Mouse (Mus musculus): ENCODE measurements around the gene Nprl3. TPM values are rescaled to one million over a fixed set of nuclear protein-coding genes. Genes with fewer than 3 reads are reported as not detected.

Nprl3 gene
- polyA plus RNA-seq, 1 experiment, result 70.4 TPM

DNA sequence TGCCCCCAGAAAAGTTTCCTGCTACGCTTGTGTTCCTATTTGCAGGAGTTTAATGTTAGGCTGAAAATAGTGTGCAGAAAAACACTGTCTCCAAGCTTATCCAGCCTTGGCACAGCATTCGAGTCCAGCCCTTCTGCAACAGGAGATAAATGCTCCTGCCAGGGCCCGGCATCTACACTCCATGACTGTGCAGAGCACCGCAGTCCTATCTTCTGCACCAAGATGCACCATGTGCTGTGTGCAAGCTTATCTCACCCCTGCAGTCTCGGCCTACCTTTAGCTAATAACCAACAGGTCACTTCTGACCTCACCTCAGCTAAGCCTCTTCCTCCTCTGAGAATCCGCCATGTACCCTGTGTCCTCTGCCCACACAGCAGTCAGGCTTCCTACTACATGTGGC, 21.9 kb downstream of the Nprl3 start:
- DNase-seq (ENCODE audit: low spot score), result no peak

DNA sequence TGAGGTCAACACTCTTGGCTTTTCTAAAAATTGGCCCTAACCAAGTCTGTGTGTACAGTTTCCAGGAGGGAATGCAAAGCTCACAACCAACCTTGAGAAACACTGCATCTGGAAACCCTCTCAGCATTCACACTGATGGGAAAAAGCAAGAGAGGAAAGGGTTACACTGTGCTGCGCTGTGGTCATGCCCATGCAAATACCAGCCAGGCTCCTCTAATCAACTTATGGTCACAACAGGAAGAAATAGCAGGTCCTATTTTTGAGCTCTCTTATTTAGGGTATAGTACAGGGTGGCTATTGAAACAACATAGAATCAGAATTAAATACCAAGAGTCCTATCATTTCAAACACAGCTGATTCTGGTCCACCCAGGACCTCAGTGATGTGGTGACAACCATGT, 22.9 kb downstream of the Nprl3 start:
- no peak for DNase-seq (ENCODE audit: low spot score)

DNA sequence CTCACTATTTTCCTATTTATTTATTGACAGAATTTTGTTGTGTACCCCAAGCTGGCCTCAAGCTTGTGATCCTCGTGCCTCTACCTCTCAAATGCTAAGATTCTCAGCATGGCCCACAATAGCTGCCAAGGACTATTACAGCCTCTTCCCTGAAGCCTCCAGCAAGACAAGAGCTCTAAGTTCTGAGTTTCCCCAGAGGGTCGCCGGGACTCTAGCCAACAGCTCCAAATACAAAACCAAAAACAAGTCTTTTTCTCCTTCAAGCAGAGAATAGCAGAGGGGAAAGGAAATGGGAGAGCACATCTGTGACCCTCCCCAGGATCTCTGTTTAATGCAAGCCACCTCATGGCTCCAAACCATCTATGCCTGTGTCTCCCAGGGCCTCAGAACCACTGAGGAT, 23.4 kb downstream of the Nprl3 start:
- no peak for DNase-seq (ENCODE audit: low spot score)

DNA sequence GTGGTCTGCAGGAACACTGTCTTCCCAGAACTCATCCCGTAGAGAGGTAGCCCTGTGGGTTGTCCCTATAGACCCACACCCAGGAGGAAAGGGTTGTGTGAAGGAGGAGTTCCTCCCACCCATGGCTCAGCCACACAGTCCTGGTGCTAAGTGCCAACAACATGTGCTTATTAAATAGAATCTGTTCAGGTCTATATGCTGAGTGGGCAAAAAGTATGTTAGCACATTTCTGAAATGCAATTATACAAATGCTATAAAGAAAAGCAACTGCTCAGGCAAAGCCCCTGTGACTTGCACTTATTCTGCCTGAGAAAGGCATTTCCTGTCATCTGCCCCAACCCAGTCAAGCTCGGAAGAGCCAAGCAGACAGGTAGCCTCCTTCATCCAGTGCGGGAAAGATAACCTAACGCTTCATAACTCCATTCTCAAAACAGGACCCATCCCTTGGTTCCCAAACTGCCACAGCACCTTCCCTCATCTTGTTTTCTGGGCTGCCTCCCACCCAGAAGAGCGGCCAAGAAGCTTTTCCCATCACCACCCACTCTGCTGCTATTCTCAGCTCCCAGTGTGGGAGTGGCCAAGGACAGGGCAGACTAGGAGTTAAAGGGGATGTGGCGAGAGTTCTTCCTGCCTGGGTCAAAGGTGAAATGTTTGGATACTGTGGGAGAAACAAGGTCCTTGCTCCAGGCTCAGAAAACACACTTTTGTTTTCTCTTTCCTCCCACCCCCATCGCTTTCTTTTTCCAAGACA, 24.1 kb downstream of the Nprl3 start:
- no peak for DNase-seq (ENCODE audit: low spot score)

DNA sequence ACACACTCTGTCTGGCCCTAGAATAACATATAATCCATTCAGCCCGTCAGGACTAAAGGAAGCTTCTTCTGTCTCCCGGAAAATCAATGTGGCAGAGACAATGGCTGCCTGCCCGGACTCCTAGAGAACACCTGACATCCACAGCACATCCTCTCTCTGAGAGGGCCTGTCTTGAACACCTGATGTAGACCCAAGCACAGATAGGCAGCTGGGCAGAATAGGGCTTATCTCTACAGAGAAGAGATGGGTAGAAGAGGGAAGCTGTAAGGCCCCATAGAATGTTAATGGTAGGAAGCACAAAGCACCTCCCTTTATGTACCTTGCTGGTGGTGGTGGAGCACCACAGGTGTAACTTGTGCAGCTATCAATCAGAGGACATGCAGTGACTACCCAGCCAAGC, 25.3 kb downstream of the Nprl3 start:
- DNase-seq (ENCODE audit: low spot score), result no peak

DNA sequence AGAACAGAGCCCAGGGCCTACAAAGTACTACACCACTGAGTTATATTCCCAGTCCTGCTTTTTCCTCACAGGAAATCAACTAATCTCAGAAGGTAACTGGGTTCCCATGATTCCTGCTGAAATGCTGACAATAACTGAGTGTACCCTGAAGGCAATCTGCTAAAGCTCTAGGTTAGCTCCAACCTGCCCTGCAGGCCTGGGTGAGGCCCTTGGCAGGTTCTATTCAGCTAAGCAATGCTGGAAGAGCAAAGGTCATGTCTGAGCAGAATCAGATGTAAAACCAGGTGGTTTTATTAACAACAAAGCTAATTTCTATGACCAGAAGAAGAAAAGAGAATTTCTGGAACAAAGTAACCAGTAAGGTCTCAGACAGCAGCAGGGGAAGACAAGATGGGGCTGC, 26.1 kb downstream of the Nprl3 start:
- no peak for DNase-seq (ENCODE audit: low spot score)

DNA sequence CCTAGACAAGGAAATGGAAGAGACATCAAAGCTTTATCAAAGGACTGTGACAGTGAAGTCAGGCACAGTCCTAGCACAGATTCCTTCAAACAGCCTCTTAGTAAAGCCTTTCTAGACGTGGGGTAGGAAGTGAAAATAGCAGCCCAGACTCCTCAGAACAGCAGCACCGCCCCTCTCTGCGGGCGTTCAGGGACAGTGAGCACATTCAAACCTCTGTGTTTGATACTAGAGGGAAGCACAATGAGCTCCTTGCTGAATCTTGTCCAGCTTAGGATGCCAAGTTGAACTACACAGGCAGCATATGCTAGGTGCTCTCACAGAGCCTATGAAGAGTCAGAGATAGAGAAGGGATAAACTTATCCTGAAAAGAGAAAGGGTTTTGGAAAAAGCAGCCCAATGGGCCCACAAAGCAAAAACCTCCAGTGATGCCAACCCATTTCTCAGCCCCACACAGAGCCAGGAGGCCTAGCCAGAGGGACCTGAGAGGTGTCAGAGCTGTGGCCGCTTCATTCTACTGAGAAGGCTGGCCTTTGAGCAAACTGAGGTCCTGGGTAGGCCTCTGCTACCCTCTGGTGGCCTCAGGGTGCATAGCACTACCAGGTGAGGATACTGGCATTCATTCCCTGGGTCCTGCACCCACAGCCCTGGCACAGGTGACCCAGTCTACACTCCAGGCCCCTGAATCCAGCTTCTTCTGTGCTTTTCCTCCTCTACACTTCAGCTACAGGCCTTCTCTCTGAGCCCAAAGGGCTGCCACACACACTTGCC, 29.2 kb downstream of the Nprl3 start:
- peak; percentile 62 for DNase-seq (ENCODE audit: low spot score)

DNA sequence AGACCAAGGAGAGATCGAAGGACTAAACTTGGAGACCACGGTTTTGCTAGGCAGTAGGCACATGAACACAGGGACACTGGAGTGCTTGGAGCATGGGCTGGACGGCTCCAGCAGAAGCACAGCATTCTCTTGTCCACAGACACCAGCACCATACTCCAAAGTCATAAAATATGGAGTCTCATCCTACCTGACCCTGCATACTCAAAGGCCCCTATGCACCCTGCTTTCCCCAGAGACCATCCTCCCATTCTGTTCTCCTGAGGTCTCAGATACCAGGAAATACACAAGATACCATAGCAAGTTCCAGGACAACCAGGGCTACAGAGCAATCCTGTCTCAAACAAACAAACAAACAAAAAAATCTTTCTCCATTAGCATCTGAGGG, 30.1 kb downstream of the Nprl3 start:
- DNase-seq (ENCODE audit: low spot score), result no peak

DNA sequence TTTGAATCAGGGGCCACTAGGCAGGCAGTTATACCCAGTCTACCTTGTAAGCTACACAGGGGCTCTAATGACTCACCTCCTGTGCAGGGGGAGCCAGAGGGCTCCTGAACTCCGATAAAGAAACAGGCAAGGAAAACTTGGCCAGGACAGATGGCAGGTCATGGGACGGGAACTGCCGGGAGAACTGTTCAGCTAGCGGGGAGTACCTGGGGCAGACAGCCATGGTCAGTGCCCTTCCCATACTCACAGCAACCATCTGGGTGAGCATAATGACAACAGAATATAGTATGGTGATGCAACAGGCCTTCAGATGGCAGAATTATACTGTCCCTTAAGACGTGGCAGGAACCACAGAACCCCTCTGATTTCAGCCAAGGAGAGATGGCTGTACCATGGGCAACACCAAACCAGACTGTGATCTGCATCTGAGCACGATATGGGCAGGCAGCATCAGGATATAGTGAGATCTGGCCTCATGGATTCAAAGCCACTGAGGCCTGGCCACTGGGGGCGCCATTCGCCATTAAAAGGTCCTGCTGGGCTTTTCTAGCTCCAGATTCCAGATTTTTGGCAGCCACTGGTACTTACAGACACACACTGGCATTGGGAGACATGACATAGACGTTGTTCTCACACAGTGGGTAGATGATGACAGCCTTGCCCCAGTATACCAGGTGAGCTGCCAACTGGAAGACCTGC, 30.6 kb downstream of the Nprl3 start:
- no peak for DNase-seq (ENCODE audit: low spot score)

DNA sequence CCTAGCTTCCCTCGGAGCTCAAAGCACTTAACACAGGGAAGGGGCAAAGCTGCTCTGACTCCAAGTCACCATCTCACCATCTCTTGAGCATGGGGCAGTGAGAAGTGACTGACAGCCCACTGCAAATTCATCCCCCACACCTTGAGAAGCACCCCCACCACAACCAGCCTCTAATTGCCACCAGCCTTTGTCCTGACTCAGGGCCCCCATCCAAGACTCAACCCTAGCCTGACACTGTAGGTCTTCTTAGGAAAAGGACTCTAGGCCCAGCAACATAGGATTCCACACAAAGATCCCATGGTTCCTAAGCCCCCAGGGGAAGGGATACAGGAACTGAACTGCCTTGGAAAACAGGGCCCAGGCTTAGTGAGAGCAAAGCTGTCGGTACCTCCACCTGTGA, 31.4 kb downstream of the Nprl3 start:
- no peak for DNase-seq (ENCODE audit: low spot score)

DNA sequence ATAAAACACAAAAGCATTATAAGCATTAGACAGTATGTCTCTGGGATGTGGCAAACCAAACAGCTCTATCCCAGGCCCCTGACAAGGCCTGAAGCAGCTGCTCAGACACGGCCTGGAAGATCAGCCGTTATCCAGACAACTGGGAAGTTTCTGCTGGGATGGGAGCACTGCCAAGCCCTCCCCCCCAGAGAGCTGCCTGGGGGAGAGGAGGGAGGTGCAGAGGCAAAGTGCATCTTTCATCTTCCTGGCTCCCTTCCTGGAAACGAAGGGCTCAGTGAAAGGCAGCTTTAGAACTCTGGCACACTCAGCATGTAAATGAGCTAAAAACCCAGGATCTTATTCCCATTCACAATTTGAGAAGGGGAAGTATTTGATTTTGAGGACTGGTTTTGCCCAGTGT, 31.9 kb downstream of the Nprl3 start:
- DNase-seq (ENCODE audit: low spot score), result no peak

DNA sequence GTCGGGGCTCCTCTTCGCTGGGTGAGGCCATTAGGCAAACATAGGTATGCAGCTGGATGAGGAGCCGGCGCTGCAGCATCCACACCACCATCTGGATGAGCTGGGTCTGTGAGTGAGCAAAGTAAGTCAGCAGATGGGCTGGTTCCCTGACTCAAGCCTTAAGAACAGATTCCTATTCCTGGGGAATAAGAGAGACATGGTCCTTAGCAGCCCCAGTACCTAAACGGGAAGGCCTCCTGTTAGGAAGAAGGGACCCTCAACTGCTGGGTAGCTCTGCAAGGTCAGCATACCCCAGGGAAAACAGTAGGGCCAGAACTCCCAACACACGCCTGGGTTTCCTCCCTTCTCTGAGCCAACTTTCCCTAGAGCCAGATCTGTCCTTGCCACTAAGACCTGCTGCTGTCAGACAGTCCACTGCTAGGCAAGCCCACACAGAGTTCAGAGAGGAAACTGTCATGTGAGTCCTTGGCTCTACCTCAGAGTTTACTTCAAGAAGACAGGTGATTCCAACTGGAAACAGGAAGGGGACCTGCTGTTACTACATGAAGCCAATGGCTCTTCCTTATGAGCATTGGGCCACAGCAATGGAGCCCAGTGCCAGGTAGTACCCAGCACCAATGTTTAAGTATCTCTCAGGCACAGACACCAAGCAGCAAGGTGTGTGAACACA, 32.6 kb downstream of the Nprl3 start:
- DNase-seq (ENCODE audit: low spot score), result no peak

DNA sequence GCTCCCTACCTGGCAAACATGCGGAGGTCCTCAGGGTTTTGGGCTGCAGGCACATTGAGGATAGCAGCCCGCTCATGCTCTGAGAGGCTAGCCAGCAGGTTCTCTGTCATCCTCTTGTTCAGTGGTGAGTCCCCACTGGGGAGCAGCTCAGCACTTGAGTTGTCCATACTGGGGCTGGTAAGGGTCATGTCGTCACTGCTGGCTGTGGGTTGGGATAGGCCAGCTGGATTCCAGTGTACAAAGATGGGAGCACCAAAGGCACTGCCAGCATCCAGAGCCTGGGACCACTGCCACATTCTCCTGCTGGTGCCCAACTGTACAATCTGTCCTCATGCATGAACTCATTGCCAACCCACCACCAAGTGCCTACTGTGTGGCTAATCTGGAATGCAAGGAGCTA, 33.6 kb downstream of the Nprl3 start:
- no peak for DNase-seq (ENCODE audit: low spot score)

DNA sequence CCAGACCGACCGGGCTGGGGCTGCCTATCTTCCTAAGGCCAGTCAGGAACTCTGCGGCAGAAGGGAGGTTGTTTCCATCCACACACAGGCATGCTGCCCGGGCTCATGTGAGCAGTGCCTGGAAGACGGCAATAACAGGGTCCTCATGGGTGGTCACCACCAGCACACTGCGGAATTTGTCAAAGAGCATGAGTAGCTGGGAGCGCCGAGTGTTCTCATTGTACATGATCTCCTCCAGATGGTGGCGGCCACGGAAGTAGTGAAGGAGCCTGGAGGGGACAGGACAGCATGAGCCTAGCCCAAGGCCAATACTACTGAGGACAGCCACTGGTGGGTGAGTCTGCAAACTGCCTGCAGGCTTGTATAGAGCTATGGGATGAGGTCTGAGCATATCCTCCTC, 34.7 kb downstream of the Nprl3 start:
- DNase-seq (ENCODE audit: low spot score), result no peak

DNA sequence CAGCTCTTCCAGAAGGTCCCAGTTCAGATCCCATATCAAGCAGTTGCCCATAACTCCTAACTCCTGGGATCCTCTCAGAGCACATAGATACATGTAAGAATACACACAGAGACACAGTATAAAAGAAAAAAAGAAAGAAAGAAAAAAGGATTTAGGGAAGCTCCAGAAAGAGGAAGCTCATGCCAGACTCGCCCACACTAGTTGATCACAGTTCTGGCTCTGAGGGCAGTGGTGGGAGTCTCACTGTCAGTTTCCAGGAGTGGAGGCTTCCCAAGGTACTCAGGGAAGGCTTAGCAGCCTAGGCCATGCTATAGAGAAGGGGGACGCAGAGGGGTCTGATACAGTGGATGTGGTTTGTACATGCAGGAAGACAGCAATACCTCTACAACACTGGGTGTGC, 36.4 kb downstream of the Nprl3 start:
- DNase-seq (ENCODE audit: low spot score), result no peak

DNA sequence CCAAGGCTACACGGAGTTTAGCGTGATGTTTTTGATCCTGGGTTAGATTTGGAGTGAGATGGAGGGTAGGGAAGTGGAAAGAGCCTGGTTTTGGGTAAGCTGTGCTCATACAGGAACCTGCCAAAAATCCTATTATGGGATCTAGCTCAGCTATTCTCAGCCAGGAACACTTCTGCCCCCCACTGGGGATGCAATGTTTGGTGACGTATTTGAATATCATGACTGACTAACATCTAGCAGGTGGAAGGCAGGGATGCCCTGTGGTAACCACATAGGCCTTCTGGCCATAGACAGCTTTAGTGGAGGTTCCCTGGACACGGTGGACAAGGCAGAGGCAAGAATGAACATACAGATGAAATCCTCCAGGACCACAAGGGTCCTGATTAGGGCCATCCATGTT, 37.3 kb downstream of the Nprl3 start:
- no peak for DNase-seq (ENCODE audit: low spot score)

DNA sequence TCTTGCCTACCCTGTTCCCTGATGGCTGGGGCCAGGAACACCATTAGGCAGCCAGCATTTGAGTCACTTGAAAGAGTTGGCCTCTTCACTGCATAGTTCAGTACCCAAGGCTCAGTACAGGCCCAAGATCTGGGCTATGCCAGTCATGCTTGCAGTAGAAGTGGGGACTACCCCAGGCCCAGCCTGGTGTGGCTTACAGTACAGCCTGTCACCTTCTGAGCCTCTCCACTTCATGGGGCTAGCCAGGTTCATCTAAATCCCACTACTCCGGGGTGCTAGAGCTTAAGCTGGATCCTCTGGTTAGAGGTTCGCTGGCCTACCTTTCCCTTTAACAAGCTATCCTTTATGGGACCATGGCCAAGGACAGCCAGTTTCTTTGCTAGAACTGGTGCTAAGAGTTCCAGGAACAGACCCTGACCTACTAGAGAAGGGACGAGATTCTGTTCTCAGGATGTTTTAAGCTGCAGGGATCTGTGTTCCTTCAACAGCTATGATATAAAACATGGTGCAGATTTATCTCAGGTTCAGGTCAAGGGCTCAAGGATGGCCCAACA, 39.1 kb downstream of the Nprl3 start:
- no peak for DNase-seq (ENCODE audit: low spot score)

DNA sequence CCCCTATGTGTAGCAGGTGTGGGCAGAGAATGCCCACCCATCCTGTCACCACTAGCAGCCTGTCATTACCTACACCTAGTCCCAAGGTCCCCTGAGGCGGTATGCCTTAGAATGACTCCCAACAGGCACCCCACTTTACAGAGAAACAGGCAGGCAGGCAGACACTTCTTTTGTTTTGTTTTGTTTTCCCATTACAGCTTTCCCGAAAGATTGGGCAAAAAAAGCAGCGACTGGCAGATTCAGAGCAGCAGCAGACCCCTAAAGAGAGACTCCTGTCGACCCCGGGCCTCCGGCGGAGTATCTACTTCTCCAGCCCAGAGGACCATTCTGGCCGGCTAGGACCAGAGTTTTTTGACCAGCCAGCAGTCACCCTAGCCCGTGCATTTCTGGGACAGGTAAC, 40.0 kb downstream of the Nprl3 start:
- DNase-seq (ENCODE audit: low spot score), result no peak

DNA sequence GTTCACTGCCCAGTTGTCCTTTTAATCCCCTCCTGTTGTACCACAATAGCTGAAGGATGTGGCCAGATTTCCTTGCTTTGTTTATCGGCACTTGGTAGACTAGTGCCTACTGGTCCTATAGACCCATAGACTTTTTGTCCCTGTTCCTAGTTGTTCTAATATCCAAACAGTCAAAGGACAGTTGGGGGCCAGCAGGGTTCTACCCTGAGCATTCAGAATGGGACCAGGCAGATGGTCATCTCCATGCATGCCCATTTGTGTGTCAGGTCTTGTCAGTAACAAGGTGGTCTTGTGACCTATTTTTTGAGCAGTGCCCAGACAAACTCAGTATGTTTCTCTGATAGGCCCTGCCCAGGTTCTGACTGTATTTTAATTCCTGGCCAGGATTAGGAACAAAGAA, 40.5 kb downstream of the Nprl3 start:
- no peak for DNase-seq (ENCODE audit: low spot score)

DNA sequence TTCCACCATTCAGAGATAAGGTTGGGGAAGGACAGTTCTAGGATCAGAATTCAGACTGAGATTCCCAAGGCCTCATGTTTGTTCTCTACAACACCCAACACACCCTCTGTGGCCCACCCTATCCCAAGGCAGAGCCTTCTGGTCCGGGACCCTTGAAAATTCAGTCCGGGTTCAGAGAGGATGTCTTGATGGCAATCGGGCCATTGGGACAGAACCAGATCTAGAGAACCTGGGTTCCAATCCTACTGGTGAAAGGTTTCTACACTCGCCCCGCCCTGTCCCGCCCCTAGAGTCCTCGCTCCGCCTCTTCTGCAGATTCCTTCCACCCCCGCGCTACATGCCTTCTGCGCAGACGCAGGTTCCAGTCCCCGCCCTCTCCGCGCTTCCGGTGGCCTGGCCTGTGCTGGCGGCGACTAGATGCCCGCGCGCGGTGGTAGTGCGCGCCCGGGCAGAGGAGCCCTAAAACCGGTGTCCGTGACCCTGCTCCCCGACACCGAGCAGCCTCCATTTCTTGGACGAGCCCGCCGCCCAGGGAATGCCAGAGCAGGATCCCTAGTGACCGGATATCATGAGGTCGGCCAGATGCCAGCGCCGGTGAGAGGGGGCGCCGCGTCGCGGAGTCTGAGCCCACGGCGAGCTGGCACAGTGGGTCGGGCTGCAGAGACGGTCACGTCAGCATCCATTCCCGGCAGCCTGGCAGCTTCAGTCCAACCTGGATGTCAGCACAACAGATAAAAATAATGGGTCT, 41.2 kb downstream of the Nprl3 start, which contains the start of gene Mpg:
TSS of gene Mpg (plus strand) at position 382 of the 748 bp plus-strand sequence.
- DNase-seq (ENCODE audit: low spot score), result peak; percentile 80

Measured in urinary bladder, adult 2 months (tissue).